Mouse (Mus musculus): ENCODE measurements around the gene Cpb1. TPM values are rescaled to one million over a fixed set of nuclear protein-coding genes. Genes with fewer than 3 reads are reported as not detected.

The Cpb1 gene
- 1 to 10 TPM; 5.4 to 6.1 TPM for total RNA-seq (2021)
- long read RNA-seq, experiment 1, partial matches to known transcripts, result 0 of 11 reads
- long read RNA-seq, experiment 1, other reads (novel, unspliced or antisense), result 11 of 11 reads
- long read RNA-seq, experiment 2, transcript Cpb1-201 (11 exons, 2,718 nt), result major isoform, 80 of 93 reads
- long read RNA-seq, experiment 2, partial matches to known transcripts, result 2 of 93 reads
- long read RNA-seq, experiment 2, other reads (novel, unspliced or antisense), result 10 of 93 reads

DNA sequence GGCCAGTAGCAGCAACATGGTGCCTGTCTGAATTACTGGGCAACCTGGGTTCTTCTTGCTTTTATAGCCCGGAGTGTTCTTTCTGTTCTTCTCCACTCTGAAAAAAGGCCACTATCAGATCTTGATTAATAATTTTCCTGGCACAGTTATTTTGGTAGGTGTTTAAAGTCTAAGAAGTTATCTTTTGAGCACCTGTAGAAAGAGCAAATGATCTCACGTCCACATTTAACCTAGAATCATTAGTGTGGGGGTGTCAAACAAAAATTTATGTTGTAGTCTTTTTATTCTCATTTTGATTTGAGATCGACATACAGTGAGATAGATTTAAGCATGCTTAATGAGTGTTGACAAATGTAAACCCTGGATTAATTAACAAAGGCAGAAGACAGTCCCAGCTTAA, at the start of gene Cpb1:
Cpb1 (minus strand) TSS at position 101 of the 400 bp plus-strand sequence.
- DNase-seq, result no peak

DNA sequence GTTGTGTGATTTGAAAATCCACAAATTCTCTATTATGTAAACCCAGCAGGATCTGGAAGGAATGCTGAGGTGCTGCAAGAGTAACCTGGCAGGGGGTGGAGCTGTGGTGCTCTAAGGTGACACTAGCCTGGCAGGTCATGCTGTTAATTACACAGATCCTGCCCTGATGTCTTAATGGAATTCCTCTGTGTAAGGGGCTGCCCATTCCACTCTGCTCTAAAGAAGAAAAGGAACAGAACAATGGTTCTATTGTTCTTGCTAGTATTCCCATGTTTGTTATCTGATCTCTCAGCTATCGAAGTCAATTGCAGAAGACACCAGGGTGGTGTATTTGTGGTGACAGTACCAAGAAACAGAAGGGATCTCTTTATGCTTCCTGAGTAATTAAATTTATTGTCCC, 41.7 kb upstream of the Cpb1 start:
- DNase-seq, result no peak

DNA sequence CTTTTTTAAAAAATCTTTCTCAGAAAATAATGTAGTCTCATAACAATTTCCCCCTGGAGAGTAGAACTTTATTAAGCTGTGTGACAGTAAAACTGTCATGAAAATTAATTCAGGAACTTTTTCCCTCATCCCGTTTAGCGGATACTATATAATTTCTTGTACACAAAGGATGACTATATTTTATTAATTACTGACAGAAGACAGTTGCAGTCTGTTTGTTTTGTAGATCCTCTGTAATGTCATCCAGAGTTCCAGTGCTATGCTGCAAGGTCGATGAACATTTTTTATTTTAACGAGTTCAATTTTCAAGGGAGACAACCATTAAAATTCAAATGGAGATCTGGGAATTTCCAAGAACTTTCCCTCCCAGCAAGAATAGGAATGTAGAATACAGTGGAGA, 33.6 kb upstream of the Cpb1 start:
- no peak for DNase-seq

DNA sequence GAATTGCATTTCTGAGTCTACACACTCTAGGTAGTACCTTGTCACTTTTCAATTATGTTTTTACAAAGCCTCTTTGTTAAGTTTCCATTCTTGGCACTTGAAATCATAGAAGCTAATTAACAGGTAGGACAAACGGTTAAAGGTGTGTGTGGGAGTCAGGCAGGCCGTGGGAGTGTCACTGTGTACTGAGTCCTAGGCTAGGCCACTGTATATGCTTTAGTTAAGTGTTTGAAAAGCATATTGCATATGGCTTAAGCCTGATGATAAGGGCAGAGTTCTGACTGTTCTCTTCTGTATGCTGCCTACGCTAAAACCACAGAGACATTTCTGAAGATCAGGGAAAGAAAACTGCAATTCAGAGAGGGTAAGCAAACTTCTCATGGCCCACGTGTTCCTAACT, 31.7 kb upstream of the Cpb1 start:
- no peak for DNase-seq

DNA sequence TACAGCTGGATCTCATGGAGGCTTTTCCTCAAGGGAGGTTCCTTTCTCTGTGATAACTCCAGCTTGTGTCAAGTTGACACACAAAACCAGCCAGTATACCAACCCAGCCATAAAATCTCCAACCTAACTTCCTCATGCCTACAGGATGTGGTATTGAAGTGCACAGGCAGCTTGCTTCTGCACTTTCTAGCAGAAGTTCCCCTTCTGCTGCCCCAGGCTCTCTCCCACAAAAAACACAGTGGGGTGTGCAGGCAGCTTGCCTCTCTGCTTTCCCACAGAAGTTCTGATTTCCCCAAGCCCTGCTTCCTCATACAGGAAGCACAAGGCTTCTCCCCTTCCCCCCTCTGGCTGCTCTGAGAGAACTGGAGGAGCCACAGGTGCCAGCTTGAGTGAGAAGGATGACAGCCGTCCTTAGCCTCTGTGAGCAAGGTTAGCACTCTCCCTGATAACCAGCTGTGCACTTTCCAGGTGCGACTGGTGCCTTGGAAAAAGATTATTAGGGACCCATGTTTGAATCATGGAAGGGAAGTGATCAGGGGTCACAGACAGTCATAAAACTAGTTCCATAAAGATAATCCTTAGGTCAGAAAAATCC, 29.3 kb upstream of the Cpb1 start:
- DNase-seq, result peak in 1 of 2 experiments; percentile 3

DNA sequence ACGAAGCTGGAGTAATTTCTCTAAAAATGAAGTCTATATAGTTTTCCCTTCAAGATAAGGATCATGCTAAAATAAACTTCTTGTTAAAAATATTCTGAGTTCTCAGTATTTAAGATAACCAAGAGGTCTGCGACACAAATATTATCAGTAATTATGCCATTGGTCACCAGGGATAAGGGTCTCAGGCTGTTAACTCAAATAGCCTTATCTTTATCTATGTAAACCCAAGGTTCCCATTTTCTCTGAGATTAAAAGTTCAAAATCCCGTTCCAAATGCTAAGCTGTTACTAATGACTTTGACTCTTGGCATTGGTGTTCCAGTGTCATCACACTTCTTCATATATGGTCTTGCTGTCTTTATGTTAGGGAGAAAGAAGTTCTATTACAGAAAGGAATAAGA, 20.0 kb upstream of the Cpb1 start:
- DNase-seq, result no peak

DNA sequence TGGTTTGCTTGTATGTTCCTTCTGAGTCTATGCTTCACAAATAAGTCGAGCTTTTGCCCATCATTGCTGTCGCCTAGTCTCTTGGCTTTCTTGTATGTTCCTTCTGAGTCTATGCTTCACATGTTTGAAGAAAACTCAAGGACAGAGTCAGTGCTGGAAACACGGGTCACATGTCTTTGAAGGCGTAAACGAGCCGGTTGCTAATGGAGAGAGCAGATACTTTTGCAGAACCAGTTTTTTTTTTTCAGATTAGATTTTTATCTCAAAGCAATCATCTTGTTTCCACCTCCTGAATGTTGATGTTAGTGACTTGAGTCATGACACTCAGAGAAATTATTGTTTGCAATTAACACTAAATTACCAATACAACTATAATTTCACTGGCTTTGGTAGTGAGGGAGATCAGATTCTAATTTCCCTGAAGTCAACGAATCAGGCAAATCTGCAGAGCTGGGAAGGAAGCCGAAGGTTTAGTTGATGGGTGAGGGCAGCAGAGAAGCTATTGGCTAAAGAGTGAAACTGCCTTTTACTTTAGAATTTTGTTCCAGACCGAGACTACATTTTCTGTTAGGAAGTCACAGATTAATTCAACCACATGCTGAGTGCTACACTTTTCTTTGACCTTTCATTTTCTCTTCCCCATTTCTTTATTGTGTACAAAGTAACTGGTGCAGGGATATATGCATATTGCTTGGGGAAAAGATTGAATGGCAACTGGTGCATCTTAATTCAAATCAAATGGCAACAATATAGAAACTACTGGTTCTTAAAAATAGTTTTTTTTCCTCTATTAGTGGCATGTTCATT, 19.2 kb upstream of the Cpb1 start:
- DNase-seq, result no peak

DNA sequence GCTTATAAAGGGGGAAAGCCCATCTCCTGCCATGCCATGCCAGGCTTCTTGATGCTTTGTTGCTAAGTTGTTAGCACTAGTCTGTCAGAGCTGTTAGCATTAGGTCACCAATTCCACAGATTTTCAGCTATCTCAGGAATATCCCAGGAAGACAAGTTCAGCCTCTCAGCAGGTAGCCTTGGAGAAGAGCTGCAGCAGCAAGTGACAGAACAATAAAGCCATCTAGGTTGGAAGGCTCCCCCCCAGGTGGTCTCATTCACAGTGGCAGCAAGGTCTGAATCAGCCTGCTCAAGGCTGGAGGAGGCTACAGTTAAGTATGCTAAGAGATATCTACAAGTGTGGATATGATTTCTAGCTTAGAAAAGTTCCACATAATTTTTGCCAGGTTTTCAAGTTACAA, 15.8 kb upstream of the Cpb1 start:
- no peak for DNase-seq

DNA sequence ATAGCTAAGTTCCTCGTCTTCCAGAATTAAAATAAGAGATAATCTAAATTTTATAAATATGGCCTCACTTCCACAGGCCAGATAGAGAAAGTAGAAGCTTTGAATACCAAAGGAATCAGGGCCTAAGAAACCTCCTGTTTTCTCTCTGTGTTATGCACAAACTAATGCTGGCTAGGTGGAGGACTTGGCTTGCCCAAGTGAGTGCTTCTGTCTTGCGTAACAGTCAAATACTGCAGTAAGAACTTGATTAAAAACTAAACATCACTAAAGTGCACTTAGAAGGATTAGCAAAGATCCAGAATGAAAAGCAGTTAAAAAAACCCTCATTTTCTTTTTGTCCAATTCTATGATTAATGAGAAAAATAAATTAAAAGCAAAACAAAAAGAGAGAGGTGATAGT, 13.2 kb upstream of the Cpb1 start:
- DNase-seq, result no peak

DNA sequence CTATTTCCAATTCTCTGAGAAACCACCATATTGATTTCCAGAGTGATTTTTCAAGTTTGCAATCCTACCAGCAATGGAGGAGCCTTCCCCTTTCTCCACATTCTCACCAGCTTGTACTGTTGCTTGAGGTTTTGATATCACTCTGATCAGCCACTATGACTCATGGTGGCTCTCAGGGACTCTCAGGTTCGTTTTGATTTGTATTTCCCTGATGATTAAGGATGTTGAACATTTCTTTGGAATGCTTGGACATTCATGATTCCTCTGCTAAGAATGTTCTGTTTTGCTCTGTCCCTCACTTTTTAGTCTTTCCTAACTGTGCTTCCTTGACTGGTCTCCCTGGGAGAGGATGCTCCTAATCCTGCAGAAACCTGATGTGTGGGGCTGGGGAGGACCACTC, 6.3 kb upstream of the Cpb1 start:
- no peak for DNase-seq

DNA sequence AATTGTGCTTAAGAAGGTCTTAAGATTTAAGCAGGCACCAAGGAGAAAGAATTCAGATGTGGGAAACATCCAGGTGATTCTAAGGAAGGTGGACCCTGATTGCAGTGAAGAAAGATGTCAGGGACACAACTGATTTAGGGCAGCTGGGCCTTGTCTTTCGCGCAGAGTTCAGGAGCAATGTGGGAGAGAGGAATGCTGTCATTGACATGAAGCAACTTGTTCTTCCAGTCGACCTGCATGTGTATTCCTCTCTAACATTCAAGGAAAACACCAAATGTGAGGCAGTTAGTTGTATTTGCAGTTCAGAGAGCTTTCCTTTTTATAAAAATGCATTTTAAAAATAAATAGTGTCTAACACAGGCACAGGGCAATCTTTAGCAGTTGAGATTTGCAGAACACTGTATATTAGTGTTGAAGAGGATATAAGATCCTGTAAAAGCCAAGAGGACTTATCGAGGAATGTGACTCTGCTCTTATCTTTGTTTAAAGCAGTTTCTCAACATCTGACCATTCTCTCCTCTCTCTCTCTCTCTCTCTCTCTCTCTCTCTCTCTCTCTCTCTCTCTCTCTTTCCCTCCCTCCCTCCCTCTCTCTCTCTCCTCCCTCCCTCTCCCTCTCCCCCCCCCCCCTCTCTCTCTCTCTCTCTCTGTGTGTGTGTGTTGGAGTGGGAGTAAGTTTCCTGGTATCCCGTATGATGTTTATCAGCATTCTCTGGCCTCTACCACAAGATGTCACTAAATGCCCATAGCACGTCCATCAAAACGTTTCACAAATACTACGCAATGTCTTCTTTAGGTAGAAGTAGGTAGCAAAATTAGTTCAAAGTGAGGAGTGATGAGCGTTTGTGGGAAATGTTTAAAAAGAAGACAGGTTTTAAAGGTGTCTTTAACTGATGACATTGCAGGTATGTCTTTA, 20.7 kb downstream of the Cpb1 start:
- DNase-seq, result peak in 1 of 2 experiments; percentile 10

DNA sequence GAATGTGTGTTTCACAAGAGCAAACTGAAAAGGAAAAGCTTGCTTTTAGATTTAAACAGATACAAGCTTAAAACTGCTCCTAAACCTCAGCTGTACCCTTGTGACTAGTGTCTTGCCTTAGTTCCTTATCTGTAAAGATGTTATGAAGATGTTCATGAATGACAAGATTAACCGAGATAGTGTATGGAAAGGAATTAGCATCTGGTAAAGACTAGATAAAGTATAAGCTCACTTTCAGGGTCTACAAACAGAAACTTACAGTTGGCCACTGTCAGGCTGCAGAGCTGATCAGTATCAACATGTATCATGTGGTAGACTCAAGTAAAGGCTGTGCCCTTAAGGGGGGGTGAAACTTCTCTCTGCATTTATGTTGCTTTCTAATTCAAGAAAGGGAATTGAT, 31.6 kb downstream of the Cpb1 start:
- no peak for DNase-seq

DNA sequence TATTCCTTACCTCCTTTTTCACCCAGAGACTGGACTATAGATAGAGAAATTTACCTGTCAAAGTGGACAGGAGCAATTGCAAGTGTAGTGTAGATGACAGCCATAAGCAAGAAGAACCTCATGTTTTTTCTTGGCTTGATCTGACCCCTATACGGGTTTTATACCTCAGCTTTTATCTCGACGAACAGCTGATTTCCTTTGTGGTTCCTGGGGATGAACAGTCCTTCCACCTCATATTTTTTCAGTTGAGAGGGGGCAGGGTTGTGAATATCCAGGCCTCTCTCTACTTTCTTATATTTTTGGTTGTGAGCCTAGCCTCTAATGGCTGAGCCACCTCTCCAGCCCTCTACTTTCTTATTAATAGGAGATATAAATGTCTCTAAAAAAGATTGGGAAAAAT, 33.5 kb downstream of the Cpb1 start, which contains the start of gene Cpa3:
Cpa3 (minus strand) TSS at position 132 of the 400 bp plus-strand sequence.
- DNase-seq, result no peak

DNA sequence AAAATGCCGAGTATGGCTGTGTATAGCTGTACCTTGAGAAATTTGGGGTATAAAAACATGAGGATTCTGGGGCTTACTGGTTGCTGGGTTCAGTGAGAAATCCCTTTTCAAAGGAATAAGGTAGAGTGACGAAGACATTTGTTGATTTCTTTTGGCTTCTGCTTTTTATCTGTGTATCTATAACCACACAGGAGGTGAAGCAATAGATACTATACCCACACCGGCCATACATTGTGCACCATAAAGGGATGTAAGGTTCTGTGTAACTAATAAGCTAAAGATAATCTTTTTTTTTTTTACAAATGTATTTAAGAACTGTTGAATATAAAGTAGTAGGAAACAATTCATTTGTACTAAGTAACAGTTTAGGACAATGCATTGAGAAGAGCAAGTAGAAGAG, 35.8 kb downstream of the Cpb1 start:
- DNase-seq, result no peak

DNA sequence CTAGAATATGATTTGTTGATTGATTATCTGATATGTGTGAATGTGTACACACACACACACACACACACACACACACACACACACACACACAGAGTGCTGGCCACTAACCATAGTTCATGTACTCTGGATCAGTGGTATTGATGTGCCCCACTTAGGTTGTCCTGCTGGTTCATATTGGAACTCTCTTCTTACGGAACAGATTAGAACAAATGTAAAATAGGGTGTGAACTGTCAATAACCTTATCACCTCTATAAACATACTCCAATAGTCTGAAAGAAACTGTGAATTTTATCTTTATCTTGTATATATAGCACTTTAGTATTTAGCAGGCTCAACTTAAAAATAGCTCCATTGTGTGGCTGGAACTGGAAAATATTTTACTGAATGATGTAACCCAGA, 38.6 kb downstream of the Cpb1 start:
- DNase-seq, result no peak

DNA sequence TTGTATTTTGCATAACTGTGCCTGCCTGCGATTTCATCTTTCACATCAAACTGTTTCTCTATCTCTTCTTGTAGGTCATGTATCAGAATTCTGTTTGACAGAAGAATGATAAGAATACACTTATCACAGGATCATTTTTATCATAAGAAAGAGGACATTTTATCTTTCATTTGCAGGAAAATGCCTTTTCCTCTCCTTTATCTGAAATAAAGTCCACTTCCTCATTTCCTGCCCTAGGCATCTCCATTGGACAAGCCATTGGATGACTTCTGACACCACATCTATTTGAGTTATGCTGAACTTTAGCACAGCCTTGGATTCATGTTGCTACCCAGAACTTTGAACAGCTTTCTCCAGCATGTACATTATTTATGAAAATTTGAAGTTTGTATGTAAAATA, 46.5 kb downstream of the Cpb1 start:
- no peak for DNase-seq

DNA sequence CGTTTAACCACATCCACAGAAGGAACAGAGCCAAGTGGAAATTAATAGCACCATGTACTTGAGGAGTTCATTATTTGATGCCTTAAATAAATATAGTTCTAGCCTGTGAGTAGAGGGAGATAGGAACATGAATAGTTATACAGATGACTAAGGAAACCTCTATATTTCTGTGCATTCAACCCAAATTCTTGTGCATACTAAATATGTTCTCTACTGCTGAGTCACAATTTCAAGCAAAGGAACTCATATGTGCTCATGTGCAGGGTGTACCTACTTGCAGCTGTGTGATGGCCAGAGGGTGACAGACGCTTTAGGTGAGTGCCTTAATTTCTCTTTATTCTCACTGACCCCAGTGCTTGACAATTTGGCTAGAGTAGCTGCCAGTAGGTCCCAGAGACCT, 50.1 kb downstream of the Cpb1 start:
- no peak for DNase-seq

DNA sequence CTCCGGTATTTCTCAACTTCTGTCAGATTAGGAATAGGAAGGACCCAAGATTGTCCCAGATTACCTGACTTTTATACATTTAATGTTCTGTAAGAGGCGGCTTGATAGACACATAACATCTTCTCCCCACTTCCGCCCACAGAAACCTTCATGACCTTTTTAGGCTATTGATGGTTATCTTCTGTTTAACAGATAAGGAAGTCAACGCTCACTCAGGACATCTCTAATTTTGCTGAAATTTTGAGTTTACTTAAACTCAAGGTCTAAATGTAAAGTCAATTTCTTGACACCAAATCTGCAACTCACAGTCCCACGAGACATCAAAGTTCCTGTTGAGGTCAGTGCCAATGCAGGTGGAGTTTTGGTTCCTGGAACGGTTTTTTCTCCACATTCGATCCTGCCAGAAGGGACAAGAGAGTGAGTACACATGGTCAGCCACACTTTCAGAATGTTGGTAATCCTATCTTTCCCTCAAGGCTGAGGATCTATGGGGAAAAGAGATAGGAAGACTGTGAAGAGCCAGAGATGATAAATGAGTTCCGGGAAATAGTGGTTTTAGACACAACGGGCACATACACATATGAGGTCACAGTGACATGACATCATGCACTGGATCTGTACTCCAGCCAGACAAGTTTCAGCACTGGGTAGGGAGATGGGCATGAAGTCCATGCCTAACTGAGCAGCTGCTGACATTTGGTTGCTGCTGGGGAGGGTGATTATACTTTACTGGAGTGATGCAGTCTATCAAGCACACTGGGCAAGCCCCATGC, 52.4 kb downstream of the Cpb1 start:
- DNase-seq, result no peak

DNA sequence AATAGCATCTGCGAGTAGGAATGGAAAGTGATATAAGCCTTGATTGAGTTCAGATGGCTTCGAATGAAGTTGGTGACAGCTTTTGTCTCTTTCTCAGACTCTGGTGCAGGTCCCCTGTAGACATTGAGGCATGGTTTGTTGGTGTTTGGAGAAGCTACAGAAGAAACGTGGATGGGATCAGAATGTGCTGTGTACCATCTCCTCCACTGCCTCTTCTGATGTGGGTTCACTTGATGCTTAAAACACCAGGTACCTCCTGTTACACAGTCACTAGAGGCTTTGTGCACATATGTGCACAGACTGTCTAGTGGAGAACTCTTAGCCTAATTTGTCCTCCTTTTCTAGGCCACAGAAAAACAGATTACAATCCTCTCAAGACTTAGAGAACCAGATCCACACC, 53.4 kb downstream of the Cpb1 start:
- DNase-seq, result no peak

DNA sequence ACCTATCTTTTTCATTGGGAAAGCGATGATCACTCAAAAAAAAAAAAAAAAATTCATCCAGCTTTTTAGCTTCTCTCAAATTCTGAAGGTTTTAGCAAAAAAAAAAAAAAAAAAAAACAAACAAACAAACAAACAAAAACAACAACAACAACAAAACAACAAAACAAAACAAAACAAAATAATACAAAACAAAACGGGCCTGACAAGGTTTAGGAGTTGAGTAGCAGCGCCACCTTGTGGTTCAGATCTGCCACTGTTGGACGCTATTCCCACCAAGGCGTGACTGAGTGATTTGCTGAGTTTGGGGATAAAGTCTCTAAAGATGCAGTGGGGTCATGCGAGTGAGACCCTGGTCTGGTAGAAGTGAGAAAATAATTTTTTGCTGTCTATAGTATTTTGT, 76.7 kb downstream of the Cpb1 start:
- peak; percentile 57 to 74 for DNase-seq
